Mouse (Mus musculus): Measurements from ENCODE around the gene Lrrc74a.

Lrrc74a gene

DNA sequence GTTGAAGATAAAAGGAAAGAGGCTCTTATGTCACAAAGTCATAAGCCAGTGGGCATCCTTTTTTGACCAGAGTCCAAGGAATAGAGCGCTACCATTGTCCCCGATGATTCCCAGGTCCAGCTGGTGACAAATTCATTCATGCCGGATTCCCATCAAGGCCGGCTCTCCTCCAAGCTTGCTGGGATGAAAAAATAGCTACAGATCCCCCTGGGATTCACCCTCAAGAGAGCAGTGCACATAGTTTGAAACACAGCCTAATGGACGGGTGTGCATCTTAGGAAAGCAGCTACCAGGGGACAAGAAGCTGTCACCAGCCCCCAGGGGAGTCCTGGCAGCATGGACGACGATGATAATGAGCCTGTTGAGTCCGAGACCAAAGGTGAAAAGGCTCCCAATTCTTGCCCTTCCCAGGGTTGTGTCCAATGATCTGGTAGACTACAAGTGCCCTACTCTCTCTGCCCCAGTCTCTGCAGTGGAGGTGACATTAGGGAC is at the start of gene Lrrc74a:
Gene Lrrc74a, plus strand, starts transcription at position 51 of the 492 bp plus-strand sequence.
- in situ Hi-C loops (cut with MboI), result no loop called here

DNA sequence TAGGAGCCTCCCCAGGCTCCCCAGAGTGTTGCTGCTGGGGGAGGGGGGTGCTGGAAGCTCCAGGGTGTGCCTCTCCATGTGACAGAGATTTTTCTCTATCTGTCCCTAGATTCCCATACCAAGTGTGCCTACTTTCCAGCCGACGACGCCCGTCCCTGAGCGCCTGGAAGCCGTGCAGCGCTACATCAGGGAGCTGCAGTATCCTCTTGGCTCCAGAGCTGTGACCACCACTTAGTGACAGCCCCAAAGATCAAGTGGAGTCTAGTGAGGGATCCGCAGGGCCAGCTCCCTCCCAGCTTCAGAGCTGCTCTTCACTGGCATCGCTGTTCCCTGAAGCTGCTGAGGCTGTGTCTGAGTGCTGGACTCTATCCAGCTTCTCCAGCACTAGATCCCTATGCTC is 48.9 kb upstream of the Lrrc74a start:
- in situ Hi-C loops (cut with MboI), result no loop called here

DNA sequence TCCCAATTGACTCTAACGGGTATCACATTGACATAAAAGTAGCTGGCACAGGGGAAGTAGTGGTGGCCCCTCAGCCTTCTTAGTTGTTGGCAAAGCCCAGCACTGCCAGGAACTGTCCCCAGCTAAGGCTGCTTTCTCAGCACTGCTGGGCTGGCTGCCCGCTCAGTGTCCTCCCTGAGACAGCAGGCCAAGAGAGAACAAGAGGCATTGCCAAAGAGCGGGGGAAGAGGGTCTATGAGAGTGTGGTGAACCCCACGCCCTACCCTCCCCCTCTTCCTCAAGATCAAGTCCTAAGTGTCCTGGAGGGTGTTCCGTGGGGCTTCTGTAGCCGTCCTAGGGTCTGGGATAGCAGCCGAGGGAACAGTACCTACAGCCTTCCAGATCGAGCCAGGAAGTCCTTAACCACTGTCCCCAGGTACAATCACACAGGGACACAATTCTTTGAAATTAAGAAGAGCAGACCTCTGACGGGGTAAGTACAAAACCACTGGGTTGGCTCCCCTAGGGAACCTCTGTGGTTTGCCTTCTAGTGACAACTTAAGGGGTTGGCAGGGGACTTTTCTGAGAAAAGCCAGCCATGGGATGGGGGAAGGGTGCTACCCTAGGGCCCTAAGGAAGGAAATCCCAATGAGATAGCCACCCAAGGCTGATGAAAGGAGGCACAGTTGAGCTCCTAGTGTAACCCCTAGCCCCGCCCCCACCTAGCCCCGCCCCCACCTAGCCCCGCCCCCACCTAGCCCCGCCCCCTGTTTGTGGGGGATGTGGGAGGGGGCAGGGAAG is 47.4 kb upstream of the Lrrc74a start:
- in situ Hi-C loops (cut with MboI), result no loop called here

DNA sequence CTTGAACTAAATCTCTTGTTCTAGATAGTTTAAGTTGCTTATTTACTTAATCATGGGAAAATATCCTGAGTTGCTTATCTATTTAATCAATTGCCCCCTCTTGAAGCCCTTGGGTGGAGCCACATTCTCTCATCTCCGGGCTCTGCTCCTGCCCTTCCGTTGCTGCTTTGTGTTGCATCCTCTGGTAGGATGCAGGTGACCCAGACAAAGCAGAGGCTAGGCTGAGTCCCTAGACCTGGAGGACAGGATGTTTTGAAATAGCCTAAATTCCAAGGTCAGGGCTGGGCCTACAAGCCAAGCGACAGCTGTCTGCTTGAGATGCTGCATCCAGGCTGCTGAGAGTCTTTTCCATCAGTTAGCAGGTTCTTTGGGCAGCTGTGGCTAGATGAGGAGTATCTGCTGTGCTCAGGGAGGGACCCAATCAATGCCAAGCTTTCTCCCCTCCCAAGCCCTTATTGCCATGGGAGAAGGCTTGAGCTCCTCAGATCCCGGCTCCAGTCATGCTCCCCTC is 46.7 kb upstream of the Lrrc74a start:
- in situ Hi-C loops (cut with MboI), result no loop called here

DNA sequence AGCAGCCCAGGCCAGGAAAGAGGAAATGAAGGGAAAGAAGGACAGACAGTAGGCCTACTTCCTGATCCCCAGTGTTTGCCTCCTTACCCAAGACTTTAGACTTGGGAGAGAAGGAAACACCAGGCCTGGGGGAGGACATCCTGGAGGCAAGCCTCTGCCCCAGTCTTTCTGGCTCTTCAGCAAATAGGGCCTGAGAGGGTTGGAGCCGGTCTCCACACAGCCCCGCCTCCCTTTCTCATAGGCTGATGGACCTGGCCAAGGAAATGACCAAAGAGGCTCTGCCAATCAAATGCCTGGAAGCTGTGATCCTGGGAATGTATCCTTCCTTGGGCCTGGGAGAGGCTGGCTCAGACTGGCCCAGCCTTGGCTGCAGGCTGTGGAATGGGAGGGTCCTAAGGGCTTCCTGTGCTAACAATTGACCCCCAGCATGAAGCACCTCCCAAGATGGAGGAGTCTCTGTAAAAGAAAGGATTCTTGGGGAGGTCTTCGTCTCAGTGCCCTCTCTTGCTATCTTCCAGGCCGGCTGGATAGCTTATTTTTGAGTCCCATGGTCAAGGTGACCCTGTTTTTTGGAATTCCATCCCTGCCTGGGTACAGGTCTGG is 46.1 kb upstream of the Lrrc74a start:
- in situ Hi-C loops (cut with MboI), result no loop called here

DNA sequence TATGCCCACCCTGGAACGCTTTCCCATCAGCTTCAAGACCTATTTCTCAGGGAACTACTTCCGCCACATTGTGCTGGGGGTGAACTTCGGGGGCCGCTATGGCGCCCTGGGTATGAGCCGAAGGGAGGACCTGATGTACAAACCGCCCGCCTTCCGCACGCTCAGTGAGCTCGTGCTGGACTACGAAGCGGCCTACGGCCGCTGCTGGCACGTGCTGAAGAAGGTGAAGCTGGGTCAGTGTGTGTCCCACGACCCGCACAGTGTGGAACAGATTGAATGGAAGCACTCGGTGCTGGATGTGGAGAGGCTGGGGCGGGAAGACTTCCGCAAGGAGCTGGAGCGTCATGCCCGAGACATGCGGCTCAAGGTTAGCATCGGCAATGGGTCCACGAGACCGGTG is 45.3 kb upstream of the Lrrc74a start:
- in situ Hi-C loops (cut with MboI), result no loop called here

DNA sequence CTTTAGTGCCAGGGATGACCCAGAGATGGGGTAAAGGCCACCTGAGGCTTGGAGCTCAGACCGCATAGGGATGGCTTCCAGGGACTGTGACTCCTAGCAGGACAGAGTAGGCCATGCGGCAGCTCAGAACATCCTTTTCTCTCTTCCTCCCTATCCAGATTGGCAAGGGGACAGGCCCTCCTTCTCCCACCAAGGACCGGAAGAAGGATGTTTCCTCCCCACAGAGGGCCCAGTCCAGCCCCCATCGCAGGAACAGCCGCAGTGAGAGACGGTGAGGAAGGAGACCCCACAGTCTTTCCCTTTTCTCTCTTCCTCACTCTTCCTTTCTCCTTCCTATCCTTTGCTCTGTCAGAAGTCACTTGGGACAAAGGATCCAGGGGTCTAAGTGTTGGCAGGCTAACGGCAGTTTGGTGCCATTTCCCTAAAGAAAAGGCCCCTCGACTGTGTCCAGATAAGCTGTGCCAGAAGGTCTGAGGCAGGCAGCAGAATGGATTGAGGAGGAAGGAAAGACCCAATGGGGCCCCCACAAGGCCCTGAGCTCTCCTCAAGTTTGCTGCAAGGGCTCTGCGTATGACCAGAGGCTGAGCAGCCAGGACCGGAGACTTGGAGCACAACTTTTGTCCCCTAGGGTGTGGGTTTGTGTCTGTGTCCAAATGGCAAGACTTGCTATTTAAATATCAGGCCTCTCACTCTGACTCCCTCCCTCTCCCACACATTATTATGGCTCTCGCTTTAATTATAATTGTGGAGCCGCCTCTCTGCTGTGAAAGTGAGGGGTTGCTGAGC is 43.3 kb upstream of the Lrrc74a start:
- in situ Hi-C loops (cut with MboI), result no loop called here

DNA sequence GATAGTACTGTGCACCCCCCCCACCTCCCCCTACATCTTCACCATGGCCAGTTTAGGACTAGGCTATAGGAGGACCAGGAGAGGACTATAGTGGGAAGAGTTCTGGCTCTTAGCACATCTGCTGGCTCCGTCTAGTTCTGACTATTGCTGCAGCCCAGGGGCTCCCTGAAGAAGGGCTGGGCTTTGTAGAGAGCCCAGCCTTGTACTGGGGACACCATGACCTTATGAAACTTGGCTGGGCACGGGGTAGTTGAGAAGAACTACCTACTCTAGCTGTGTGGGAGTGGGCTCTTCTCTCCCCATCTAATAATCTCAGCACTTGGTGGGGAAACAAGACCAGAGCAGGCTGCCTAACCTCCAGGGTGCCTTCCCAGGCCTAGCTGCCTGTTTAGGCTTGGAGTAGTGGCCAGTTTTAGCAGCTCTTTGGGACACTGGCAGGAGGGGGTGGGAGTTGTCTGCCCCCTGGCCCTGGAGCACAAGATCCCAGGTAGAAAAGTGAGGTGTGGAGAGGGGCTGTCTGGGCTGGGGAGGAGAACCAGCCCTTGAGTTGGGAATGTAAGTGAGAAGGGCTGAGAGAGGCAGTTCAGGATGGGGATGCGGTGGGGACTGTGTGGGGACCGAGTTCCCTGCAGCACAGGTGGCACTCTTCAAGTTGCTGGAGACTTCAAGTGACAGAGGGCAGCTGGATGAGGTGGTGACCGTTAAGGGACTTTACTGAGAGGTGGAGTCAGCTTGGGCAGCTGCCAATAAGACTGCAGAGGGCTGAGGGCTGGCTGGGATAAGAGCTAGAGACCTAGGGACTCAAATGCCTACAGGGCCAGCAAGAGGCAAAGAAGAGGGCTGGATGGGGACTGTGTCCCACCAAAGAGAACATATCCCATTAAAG is 41.5 kb upstream of the Lrrc74a start:
- in situ Hi-C loops (cut with MboI), result no loop called here

DNA sequence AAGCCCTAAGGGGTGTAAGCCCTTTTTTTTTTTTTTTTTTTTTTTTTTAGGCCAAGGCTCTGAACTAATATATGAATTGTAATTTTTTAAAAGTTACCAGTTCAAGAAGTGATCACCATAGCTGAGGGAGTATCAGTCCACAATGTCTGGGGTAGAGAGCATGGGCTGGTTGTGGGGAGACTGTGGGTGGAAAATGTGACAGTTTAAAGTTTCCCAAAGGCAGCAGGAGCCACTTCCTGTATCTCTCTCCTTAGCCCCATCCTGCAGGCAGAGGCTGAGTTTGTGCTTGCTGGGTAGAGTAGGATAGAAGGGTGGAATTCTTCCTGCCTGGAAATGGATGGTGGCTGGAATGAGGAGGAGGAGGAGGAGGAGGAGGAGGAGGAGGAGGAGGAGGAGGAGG is 40.8 kb upstream of the Lrrc74a start:
- in situ Hi-C loops (cut with MboI), result no loop called here

DNA sequence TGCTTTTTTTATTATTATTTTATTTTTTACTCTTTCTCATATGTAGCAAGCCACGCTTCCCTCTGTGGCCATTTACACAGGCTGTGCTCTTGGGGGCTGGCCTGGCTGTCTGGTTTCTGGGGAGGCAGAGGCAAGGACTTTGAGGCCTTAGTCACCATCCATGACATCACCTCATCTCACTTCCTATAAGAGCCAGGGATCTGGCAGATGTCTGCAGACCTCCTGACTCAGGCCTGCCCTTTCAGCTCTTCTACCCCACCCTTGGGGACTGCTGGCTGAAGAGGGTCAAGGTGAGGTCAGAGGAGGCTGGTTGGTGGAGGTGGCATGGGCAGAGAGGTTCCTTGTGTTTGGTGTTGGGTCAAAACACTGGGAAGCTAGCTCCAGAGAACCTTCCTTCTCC is 39.7 kb upstream of the Lrrc74a start:
- in situ Hi-C loops (cut with MboI), result no loop called here

DNA sequence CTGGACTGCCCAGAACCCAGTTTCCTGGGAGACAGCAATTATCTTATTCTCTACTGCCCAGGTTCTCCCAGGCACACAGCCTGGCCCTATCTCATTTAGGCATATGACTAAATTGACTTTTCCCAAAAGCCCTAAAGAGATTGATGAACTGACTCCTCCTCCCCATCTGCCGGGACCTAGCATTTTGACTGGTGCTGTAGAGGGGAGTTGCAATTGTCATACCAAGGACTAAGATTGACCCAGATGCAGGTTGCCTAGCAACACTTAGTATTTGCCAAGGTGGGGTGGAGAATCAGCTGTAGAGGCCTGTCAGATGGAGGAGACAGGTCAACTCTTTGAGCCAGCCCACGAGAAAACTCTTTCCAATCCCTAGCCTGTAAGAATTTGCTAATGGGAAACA is 36.2 kb upstream of the Lrrc74a start:
- in situ Hi-C loops (cut with MboI), result no loop called here

DNA sequence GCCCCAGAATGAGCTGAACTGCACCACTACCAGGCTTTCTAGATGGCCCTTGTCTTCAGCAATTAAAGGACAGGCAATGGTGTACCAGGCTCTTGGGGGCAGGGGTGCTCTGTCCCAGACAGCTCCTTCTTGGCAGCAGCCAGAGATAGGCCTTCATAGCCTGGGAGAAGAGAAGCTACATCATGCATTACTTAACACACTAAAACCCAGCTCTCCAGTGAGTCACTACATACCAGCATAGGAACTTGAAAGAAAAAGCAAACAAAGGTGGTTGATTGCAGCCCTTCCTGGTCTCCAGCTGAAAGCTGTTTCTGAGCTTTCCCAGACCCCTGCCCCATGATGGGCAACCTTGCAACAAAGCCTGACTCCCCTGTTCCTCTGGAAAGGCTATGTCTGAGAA is 35.6 kb upstream of the Lrrc74a start:
- in situ Hi-C loops (cut with MboI), result no loop called here

DNA sequence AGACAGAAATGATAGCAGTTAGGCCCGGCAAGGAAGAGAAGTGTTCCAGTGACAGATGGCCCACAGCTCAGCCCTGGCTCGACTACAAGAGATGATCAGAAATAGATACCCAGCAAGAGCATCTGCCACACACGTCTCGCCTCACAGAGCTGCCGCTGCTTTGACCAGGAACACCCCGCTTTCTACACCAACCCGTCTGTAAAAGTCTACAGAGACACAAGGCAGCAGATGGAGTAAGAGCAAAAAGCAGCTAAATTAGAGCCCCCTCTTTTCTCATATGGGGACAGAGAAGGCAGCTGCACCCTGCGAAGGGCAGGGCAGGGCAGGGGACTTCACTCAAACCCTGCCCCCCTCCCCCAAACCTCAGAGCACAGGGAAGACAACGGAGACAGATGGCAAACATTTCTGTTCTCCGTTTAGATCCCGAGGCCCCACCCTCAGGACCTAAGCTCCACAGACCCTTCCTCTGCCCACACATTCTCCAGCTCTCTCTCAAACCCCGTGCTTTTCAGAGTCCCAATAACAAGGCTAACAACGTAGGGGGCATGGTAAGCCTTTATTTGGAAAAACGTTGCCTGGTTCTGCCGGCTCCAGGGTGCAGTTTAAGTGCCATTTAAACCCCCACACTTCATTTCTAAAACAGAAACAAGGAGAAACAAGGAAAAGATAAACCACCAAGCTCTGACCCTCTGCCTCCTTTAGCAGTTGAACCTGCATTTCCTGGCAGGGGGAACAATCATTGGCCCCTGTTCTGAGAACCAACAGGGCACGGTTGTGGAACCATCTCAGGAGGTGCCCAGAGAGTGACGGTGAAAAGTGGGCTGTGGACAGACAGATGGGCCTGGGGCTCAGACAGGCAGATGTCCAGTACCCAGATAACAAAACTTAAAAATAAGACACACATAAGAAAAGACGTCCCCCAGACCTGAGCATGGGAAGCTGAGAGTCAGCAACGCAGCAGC is 33.9 kb upstream of the Lrrc74a start:
- in situ Hi-C loops (cut with MboI), result no loop called here

DNA sequence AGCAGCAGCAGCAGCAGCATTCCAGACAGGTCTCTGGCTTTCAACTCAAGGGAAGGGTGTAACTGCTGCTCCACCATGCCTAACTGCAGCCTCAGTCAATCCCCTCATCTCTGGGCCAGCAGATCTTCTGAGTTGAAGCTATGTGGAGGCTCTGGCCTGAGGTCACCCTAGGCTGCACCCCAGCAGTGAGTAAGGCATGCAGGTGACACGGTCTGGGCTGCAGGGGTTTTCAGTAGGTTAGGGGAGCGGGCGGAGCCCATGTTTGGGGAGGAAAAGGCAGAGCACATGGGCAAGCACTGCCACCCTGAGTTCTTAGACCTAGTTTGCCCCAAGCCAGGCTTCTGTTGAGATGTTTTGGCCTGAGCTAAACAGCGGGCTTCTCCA is 33.2 kb upstream of the Lrrc74a start:
- in situ Hi-C loops (cut with MboI), result no loop called here

DNA sequence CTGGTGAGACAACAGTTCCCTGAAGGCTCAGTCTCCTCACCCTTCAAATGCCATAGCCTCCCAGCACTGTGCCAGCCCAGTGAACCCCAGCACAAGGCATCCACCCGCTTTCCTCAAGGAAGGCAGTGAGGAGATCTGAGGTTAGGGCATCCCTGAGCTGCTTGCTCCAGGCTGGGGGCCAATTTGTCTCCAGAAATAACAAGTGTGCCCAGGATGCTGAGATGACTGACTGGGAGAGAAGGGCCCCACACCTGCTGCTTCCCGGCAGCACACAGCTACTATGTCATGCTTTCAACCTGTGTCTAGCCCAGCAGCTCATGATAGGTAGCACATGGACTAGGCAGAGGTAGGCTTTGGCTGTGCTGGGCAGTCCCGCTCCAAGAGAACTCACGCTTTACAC is 32.7 kb upstream of the Lrrc74a start:
- in situ Hi-C loops (cut with MboI), result no loop called here

DNA sequence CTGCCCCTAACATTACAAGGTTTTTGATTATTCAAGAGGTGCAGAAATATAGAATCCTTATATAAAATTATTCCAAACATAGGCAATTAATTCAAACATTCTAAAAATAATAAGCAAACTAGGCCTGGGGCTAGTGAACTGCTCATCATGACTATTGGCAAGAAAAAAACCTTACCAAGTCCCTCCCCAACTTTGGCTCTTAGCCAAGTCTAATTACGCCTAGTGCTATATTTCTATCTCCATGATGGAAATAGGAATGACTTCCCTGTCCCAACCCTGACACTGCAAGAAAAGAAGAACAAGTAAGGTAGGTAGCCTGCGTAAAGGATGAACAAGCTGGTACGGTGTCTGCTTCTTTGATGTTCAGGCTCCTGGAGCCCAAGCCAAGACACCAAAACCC is 31.5 kb upstream of the Lrrc74a start:
- in situ Hi-C loops (cut with MboI), result no loop called here

DNA sequence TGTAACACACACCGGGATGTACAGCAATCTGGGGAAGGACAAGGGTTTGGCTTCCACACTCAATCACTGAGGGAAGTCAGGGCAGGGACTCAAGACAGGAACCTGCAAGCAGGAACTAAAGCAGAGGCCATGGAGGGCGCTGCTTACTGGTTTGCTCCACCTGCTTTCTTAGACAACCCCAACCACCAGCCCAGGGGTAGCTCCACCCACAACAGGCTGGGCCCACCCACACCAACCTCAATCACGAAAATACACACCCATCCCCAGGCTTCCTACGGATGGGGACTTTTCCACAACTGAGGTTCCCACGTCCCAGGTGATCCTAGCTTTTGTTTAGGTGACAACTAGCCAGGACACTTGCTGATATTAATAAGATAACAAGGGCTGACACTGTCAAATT is 28.3 kb upstream of the Lrrc74a start:
- in situ Hi-C loops (cut with MboI), result no loop called here

DNA sequence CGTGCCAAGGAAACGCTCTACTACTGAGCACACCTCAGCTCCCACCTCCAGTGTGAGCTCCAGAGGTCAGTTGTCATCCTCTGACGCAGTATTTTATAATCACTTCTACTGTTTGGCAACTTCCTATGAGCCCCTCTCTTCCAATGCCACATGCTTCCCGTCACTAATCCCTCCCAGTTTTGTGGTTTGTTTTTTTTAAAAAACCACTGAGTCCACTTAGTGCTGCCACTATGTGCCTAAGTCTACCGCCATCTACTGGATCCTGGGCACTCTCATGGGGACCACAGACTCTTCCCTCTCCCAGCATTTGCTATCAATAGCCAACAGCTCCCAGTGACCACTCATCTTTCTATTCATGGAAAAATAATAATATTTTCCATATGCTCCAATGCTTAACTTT is 20.1 kb upstream of the Lrrc74a start:
- in situ Hi-C loops (cut with MboI), result no loop called here

DNA sequence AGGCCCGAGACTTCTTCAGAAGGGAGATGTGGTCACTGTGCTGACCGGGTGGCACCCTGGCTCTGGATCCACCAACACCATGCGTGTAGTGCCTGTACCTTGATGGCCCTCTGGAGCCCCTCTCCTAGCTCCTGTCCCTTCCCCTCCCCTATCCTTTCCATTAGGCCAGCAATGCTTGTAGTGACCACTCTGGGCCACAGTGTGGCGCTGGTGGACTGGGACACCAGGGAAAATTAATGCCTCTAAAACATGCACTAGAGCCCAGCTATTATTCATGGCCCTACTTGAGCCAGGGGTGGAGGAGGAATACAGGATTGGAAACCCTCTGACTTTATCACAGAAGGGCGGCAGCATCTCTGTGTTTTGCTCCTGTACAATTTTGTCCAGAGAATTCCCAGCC is 18.8 kb upstream of the Lrrc74a start:
- in situ Hi-C loops (cut with MboI), result no loop called here

DNA sequence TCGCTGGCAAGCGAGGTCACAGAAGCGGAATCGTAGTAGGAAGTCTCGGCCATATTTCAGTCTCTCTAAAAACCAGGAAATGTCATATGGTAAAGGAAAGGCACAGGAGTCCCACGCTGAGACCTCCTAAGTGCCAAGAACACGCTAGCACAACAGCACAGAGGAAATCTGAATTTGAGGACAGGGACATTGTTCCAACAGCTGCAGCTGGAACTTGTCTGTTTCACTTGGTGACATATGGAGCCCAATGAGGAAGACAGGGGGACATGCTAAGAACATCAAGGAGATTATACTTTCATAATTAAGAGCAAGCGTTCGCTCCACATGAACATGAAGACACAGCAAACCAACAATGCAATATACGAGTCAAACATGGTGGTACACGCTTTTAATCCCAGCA is 17.2 kb upstream of the Lrrc74a start:
- in situ Hi-C loops (cut with MboI), result no loop called here

Measured in mature B cell (primary cell).